ENCODE assay signal across 9 mouse cellular contexts in genomic region chr4:120259356-120260181, GRCm38 (mm10). TPM values are rescaled to one million over a fixed set of nuclear protein-coding genes. Genes with fewer than 3 reads are reported as not detected.
DNase-seq lines count a peak whose midpoint lies in the region; ATAC-seq lines count a peak whose summit lies in the region.
"Had no signal": no experiment of that assay in that cellular context is flagged by ENCODE, and none has a peak within 500 bp of the region (broad histone marks: within the 10 kb centered on the region; RNA-seq: fewer than 3 reads in every experiment).

No protein-coding gene starts in this region.

- 0 out of 2 replicates have a peak overlapping the region, but pooled peaks have one; percentile 2 for H3K4me2 ChIP-seq in embryonic facial prominence, embryonic 12.5 days (replicated peaks)
- H3K4me2 ChIP-seq in heart, embryonic 12.5 days, result no peak overlapping the region
- H3K4me2 ChIP-seq: heart, embryonic 13.5 days had no signal

- H3K4me1 ChIP-seq in embryonic facial prominence, embryonic 12.5 days, result peaks cover 41% of the 10 kb centered on the region
- H3K4me1 ChIP-seq in embryonic facial prominence, embryonic 10.5 days, result peaks cover 51% of the 10 kb centered on the region
- peaks cover 10% of the 10 kb centered on the region for H3K4me1 ChIP-seq in heart, embryonic 12.5 days (replicated peaks)

- H3K4me3 ChIP-seq in embryonic facial prominence, embryonic 12.5 days, result no peak overlapping the region
- H3K4me3 ChIP-seq in embryonic facial prominence, embryonic 10.5 days, result no peak overlapping the region
- no peak overlapping the region for H3K4me3 ChIP-seq in heart, embryonic 12.5 days
- H3K4me3 ChIP-seq: heart, embryonic 13.5 days had no signal

- H3K27me3 ChIP-seq in embryonic facial prominence, embryonic 12.5 days, result peaks cover 29% of the 10 kb centered on the region
- H3K27me3 ChIP-seq in embryonic facial prominence, embryonic 10.5 days (replicated peaks; ENCODE audit: low read depth, poor library complexity, severe bottlenecking), result peaks cover 100% of the 10 kb centered on the region
- peaks cover 88% of the 10 kb centered on the region for H3K27me3 ChIP-seq in heart, embryonic 12.5 days (replicated peaks)

- H3K9ac ChIP-seq in embryonic facial prominence, embryonic 12.5 days, result no peak overlapping the region
- no peak overlapping the region for H3K9ac ChIP-seq in heart, embryonic 12.5 days
- H3K9ac ChIP-seq: heart, embryonic 13.5 days had no signal

- H3K36me3 ChIP-seq in embryonic facial prominence, embryonic 12.5 days, result no peaks in the 10 kb centered on the region
- no peaks in the 10 kb centered on the region for H3K36me3 ChIP-seq in embryonic facial prominence, embryonic 10.5 days (replicated peaks)
- no peaks in the 10 kb centered on the region for H3K36me3 ChIP-seq in heart, embryonic 12.5 days
- H3K36me3 ChIP-seq: heart, embryonic 13.5 days had no signal

- no peaks in the 10 kb centered on the region for H3K9me3 ChIP-seq in embryonic facial prominence, embryonic 12.5 days
- no peaks in the 10 kb centered on the region for H3K9me3 ChIP-seq in embryonic facial prominence, embryonic 10.5 days
- H3K9me3 ChIP-seq in heart, embryonic 12.5 days (replicated peaks), result no peaks in the 10 kb centered on the region
- H3K9me3 ChIP-seq: heart, embryonic 13.5 days had no signal

- DNase-seq in embryonic facial prominence, embryonic 10.5 days (ENCODE audit: low spot score), result no peak
- peak; percentile 71 for DNase-seq in right cerebral cortex, adult 18-20 months
- DNase-seq in right cerebral cortex, postnatal 36 days (ENCODE audit: low spot score in 2 of 2), result no peak
- DNase-seq in layer of hippocampus, postnatal 14 days (ENCODE audit: low spot score in 2 of 2), result peak; percentile 78 to 85
- DNase-seq in right cerebral cortex, postnatal 4 days, result peak; percentile 74
- DNase-seq in heart, postnatal 4 days, result no peak

- WGBS in embryonic facial prominence, embryonic 12.5 days, result 34% methylated on average over 21 of the region's 21 CpGs
- WGBS in embryonic facial prominence, embryonic 10.5 days, result 43% methylated on average over 21 of the region's 21 CpGs
- WGBS in heart, embryonic 12.5 days, result 53% methylated on average over 21 of the region's 21 CpGs

- no peak overlapping the region for H3K27ac ChIP-seq in embryonic facial prominence, embryonic 12.5 days
- H3K27ac ChIP-seq in embryonic facial prominence, embryonic 10.5 days (replicated peaks), result no peak overlapping the region
- H3K27ac ChIP-seq in heart, embryonic 12.5 days (ENCODE audit: poor library complexity, severe bottlenecking), result no peak overlapping the region
- H3K27ac ChIP-seq: heart, embryonic 13.5 days had no signal

- peak; percentile 3; the same call in 1 of the 2 replicates for ATAC-seq in embryonic facial prominence, embryonic 12.5 days (ENCODE audit: insufficient number of reproducible peaks, insufficient read depth, low FRiP score, low TSS enrichment)
- no peak for ATAC-seq in heart, embryonic 12.5 days (ENCODE audit: insufficient number of reproducible peaks, low FRiP score)

RNA-seq across cellular contexts. Expression of gene Foxo6, which starts 27.6 kb away (rescaled TPM):
- 0.46 and 0.47 TPM in 2 replicates for polyA plus RNA-seq in embryonic facial prominence, embryonic 12.5 days (2016; fragmentation: Nextera tagmentation; extraction: Ambion mirVana)
- polyA plus RNA-seq in embryonic facial prominence, embryonic 10.5 days (2016; fragmentation: Nextera tagmentation; extraction: Ambion mirVana), result 0.05 and 0.21 TPM in 2 replicates
- total RNA-seq in layer of hippocampus, postnatal 14 days (2021), result 10 to 100 TPM; 42.8 to 47.4 TPM
- polyA plus RNA-seq in heart, embryonic 12.5 days (2016; fragmentation: Nextera tagmentation; extraction: Ambion mirVana), result 0.06 and 0.08 TPM in 2 replicates
- 1 to 10 TPM; 6.1 to 8.3 TPM for total RNA-seq in heart, postnatal 4 days (2021)
- polyA plus RNA-seq: heart, embryonic 13.5 days had no signal

Comparison
In these comparisons a context has a peak if more than half of its experiments do, and no peak if none do; other contexts are left out.
1. DNase-seq: peak in right cerebral cortex, adult 18-20 months (single experiment), layer of hippocampus, postnatal 14 days (2 of 2) and right cerebral cortex, postnatal 4 days (single experiment); none in embryonic facial prominence, embryonic 10.5 days (single experiment), right cerebral cortex, postnatal 36 days (0 of 2) and heart, postnatal 4 days (single experiment).